Mouse (Mus musculus) limb, embryonic 14.5 days (tissue): ENCODE measurements around the gene Ptprg. TPM values are rescaled to one million over a fixed set of nuclear protein-coding genes. Genes with fewer than 3 reads are reported as not detected.

Experiments
- ATAC-seq: fragments of 200-750 bp; cut with Nextera tagmentation; 2 replicates; pipeline ENCODE4 v1.8.0; 2017; ENCODE audit warnings: low read depth, moderate number of reproducible peaks, moderate TSS enrichment; ENCODE audit not compliant: low FRiP score
- DNase-seq: peaks from one replicate; pipeline ENCODE4 v3.0.0-alpha.2; 2015; ENCODE audit warnings: low spot score
- H3K27ac ChIP-seq: fragments of 300-500 bp; sonication (generic); replicated peaks from 2 replicates; pipeline ENCODE4 v1.5.1; 2014; ENCODE audit warnings: low read depth, mild to moderate bottlenecking, low read length, moderate library complexity, mixed read lengths
- H3K27me3 ChIP-seq: fragments of 300-500 bp; sonication (generic); 2 replicates; pipeline ENCODE4 v1.6.1; 2014; ENCODE audit warnings: low read length, mixed read lengths; ENCODE audit not compliant: control insufficient read depth, insufficient read depth
- H3K36me3 ChIP-seq: fragments of 300-500 bp; sonication (generic); 2 replicates; pipeline ENCODE4 v1.6.1; 2014; ENCODE audit warnings: mild to moderate bottlenecking, low read length, moderate library complexity, mixed read lengths; ENCODE audit not compliant: control insufficient read depth, insufficient read depth
- H3K4me1 ChIP-seq: fragments of 300-500 bp; sonication (generic); 2 replicates; pipeline ENCODE4 v1.6.1; 2014; ENCODE audit warnings: antibody characterized with exemption, low read length, mixed read lengths; ENCODE audit not compliant: control insufficient read depth, insufficient read depth
- H3K4me2 ChIP-seq: fragments of 300-500 bp; sonication (generic); replicated peaks from 2 replicates; pipeline ENCODE4 v1.6.1; 2014; ENCODE audit warnings: low read depth, mild to moderate bottlenecking, low read length, moderate library complexity; ENCODE audit not compliant: severe bottlenecking
- H3K4me3 ChIP-seq: fragments of 300-500 bp; sonication (generic); replicated peaks from 2 replicates; pipeline ENCODE4 v1.5.1; 2014; ENCODE audit warnings: low read length
- H3K9ac ChIP-seq: fragments of 300-500 bp; sonication (generic); 2 replicates; pipeline ENCODE4 v1.6.1; 2014; ENCODE audit warnings: mild to moderate bottlenecking, low read depth, low read length, moderate library complexity; ENCODE audit not compliant: severe bottlenecking
- H3K9me3 ChIP-seq: fragments of 300-500 bp; sonication (generic); 2 replicates; pipeline ENCODE4 v1.6.1; 2016; ENCODE audit warnings: low read length; ENCODE audit not compliant: control insufficient read depth
- POLR2A ChIP-seq: fragments of 200-500 bp; IDR thresholded peaks from 2 replicates; pipeline ENCODE4 v1.8.0; 2012; ENCODE audit warnings: inconsistent platforms, mild to moderate bottlenecking, moderate library complexity, borderline replicate concordance; ENCODE audit not compliant: insufficient read depth, insufficient read length; ENCODE audit errors: extremely low read depth
- WGBS: fragments of 180-500 bp; shearing (Covaris S2); extraction: QIAGEN DNeasy Blood & Tissue Kit; methylation state at CpG from one replicate; pipeline ENCODE4 v1.1.7; 2014; 5-methylcytosine and 5-hydroxymethylcytosine counted together
- polyA plus RNA-seq, 2 experiments: library from polyadenylated mRNA; depleted of rRNA in 1 of 2; stranded (reverse) in 1 of 2; unstranded in 1 of 2; fragments of >200 nt; fragmentation: Nextera tagmentation in 1 of 2; extraction: Ambion mirVana in 1 of 2; gene quantifications; 2 replicates each; pipeline versions ENCODE4 v1.2.1 to v1.2.3; 2012 to 2014

Ptprg gene
- polyA plus RNA-seq, 2 experiments: 25.5 to 28.6 TPM

DNA sequence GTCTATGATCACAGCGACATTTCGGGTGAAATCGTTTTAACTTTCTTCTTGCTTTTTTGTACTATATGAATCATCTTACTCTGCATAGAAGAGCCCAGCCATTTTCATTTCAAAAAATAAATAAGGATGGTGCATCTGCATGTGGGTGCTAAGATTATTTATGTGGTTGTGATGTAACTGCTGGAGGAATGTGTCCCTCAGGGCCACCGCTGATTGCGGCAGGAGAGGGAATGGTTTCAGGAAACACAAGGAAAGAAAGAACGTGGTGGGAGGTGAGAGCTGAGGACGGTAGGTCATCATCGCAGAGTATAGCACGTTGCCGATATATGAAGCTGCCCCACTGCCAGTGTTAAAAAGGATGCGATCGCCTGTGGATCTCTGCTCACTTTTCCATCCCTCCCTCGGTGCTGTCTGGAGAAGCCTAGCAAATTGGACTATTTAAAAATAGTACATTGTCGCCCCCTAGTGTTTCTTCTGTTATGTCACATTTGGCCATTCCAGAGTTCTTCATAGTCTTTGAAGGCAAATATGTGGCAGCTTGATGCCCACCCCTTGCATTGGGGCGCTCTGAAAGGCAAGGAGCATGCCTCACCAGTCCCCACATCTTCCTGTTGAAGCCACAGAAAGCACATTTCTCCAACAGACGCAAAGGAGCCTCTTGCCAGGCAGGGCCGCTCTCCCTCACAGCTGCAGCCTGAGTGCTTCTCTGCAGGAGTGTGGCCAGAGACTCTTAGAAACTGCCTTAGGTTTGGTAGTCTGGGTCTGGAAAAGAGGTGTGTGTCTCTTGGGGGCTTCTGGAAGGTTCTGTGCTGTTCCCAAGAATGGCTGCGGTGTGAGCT lies 586.5 kb downstream of the Ptprg start:
- Histone ChIP-seq H3K4me1 (0 out of 2 replicates have a peak, but pooled peaks cover 3% of the 10 kb centered on the region), H3K4me2 (0 out of 2 replicates have a peak overlapping the region, but pooled peaks have one; percentile 16), H3K4me3 (no peak overlapping the region), H3K27ac (no peak overlapping the region), H3K36me3 (no peaks in the 10 kb centered on the region), H3K9ac (no peak overlapping the region), H3K27me3 (no peaks in the 10 kb centered on the region), H3K9me3 (no peaks in the 10 kb centered on the region)
- 35% methylated on average over 18 of the region's 18 CpGs for WGBS
- DNase-seq: peak; percentile 93
- ATAC-seq: peak; percentile 69
- no peak for TF ChIP-seq POLR2A

DNA sequence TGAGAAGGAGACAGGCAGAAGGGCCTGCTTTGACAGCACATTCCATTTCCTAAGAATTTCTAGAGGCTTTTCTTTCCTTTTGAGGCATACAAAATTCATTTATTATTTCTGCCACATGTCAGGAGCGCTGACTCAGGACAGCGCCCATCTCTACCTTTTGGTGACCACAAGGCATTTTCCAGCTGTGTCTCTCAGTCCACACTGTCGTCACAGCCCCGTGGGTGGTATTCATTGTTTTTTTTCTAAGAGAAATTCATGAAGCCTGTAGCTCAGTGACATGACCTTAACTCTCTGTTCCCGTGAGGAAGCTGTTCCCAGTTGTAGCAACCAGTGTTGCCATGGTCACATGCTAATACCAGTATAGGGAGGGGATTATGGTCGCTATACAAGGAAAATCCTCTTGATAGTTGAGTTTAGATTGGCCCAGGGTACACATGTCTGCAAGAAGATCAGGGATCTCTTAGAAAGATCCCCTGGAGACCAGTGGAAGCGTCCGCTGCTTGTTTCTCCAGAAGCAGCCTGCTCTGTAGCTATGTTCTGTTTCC lies 590.7 kb downstream of the Ptprg start:
- Histone ChIP-seq H3K4me2 (no peak overlapping the region), H3K9me3 (no peaks in the 10 kb centered on the region), H3K27ac (no peak overlapping the region), H3K36me3 (0 out of 2 replicates have a peak, but pooled peaks cover 10% of the 10 kb centered on the region), H3K4me1 (0 out of 2 replicates have a peak, but pooled peaks cover 3% of the 10 kb centered on the region), H3K27me3 (no peaks in the 10 kb centered on the region), H3K4me3 (no peak overlapping the region), H3K9ac (no peak overlapping the region)
- no peak for DNase-seq
- ATAC-seq: no peak
- WGBS: 83% methylated on average over 8 of the region's 8 CpGs
- TF ChIP-seq POLR2A: no peak

GRCm38 (mm10) chr14:12145919-12146318 lies 592.6 kb downstream of the Ptprg start:
- Histone ChIP-seq H3K4me3 (no peak overlapping the region), H3K4me1 (no peaks in the 10 kb centered on the region), H3K4me2 (no peak overlapping the region), H3K36me3 (0 out of 2 replicates have a peak, but pooled peaks cover 10% of the 10 kb centered on the region), H3K27me3 (no peaks in the 10 kb centered on the region), H3K27ac (no peak overlapping the region), H3K9me3 (no peaks in the 10 kb centered on the region), H3K9ac (no peak overlapping the region)
- WGBS: 92% methylated on average over 3 of the region's 3 CpGs
- no peak for TF ChIP-seq POLR2A
- ATAC-seq (no peak), DNase-seq (no peak)

GRCm38 (mm10) chr14:12149529-12149928 lies 596.2 kb downstream of the Ptprg start:
- ATAC-seq: no peak
- Histone ChIP-seq H3K9ac (no peak overlapping the region), H3K36me3 (0 out of 2 replicates have a peak, but pooled peaks cover 10% of the 10 kb centered on the region), H3K27ac (no peak overlapping the region), H3K4me2 (no peak overlapping the region), H3K4me3 (no peak overlapping the region), H3K4me1 (no peaks in the 10 kb centered on the region), H3K9me3 (no peaks in the 10 kb centered on the region), H3K27me3 (no peaks in the 10 kb centered on the region)
- TF ChIP-seq POLR2A: no peak
- 91% methylated on average over 3 of the region's 3 CpGs for WGBS
- no peak for DNase-seq

DNA sequence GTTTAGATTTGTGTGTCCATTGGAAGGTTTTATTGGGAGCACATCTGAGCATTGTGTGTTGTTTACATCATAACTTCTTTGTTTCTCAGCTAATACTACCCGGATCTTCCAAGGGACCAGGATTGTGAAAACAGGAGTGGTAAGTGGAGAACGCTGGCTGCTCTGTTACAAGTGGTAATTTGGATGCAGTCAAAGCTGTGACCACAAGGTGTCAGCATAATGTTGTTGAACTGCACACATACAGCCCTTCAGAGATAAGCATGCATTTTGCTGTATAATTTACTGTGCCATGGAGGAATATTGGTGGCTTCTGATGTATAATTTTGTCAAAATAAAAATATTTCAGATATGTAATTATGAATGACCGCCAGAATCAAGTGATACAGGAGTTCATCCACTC lies 598.6 kb downstream of the Ptprg start:
- 43% methylated on average over 3 of the region's 3 CpGs for WGBS
- no peaks in the 10 kb centered on the region for H3K4me1 ChIP-seq
- no peak overlapping the region for H3K4me2 ChIP-seq
- DNase-seq (peak; percentile 68), ATAC-seq (peak; percentile 63)
- no peaks in the 10 kb centered on the region for H3K36me3 ChIP-seq
- H3K27me3 ChIP-seq: no peaks in the 10 kb centered on the region
- H3K4me3 ChIP-seq: no peak overlapping the region
- TF ChIP-seq POLR2A: no peak
- H3K9me3 ChIP-seq: no peaks in the 10 kb centered on the region
- H3K9ac ChIP-seq: no peak overlapping the region
- no peak overlapping the region for H3K27ac ChIP-seq
